Mouse (Mus musculus) myocyte (in vitro differentiated cells): ENCODE data around the gene Thada.

ENCODE experiments used
- MAX ChIP-seq: IDR thresholded peaks from one replicate; pipeline ENCODE4 v1.6.1; 2011; ENCODE audit warnings: low read depth, mild to moderate bottlenecking, control low read depth
- MYOG ChIP-seq, 3 experiments: IDR thresholded peaks; one replicate each; pipeline ENCODE4 v1.6.1; 2011; ENCODE audit warnings: control low read depth in 2 of 3, low read depth in 2 of 3, mild to moderate bottlenecking in 2 of 3; ENCODE audit not compliant: insufficient read length in 2 of 3, control insufficient read depth in 1 of 3, insufficient read depth in 1 of 3
- POLR2A ChIP-seq: IDR thresholded peaks from one replicate; pipeline ENCODE4 v1.6.1; 2011; ENCODE audit warnings: low read depth, mild to moderate bottlenecking, control low read depth, moderate library complexity; ENCODE audit not compliant: insufficient read length
- POLR2AphosphoS2 ChIP-seq: IDR thresholded peaks from one replicate; pipeline ENCODE4 v1.6.1; 2011; ENCODE audit warnings: low read depth, control low read depth; ENCODE audit not compliant: insufficient read length
- REST ChIP-seq: IDR thresholded peaks from one replicate; pipeline ENCODE4 v1.6.1; 2011; ENCODE audit warnings: mild to moderate bottlenecking, control low read depth, moderate library complexity; ENCODE audit not compliant: insufficient read depth, insufficient read length
- TCF12 ChIP-seq: IDR thresholded peaks from one replicate; pipeline ENCODE4 v1.6.1; 2011; ENCODE audit warnings: mild to moderate bottlenecking, control low read depth; ENCODE audit not compliant: poor library complexity, insufficient read depth, severe bottlenecking

GRCm38 (mm10) chr17:84431991-84432390 lies 34.0 kb downstream of the Thada start:
- TF ChIP-seq POLR2A (no peak), MAX (no peak), TCF12 (no peak), POLR2AphosphoS2 (no peak), REST (no peak), MYOG (IDR thresholded peaks at IDR 0.05; ENCODE audit: control insufficient read depth in 1 of 3, insufficient read depth in 1 of 3, insufficient read length in 2 of 3, low read depth in 2 of 3) (no peak)
